Mouse (Mus musculus): ENCODE data around the gene Esrra. TPM values are rescaled to one million over a fixed set of nuclear protein-coding genes. Genes with fewer than 3 reads are reported as not detected.
"Not testable (repeated sequence)": the region's sequence is repeated elsewhere in the genome, so short reads cannot be mapped to it uniquely, and the experiment has no call there.

Gene Esrra
- total RNA-seq, 4 experiments from 2014 or later = 82.8 to 114 (median 93.4) TPM

DNA sequence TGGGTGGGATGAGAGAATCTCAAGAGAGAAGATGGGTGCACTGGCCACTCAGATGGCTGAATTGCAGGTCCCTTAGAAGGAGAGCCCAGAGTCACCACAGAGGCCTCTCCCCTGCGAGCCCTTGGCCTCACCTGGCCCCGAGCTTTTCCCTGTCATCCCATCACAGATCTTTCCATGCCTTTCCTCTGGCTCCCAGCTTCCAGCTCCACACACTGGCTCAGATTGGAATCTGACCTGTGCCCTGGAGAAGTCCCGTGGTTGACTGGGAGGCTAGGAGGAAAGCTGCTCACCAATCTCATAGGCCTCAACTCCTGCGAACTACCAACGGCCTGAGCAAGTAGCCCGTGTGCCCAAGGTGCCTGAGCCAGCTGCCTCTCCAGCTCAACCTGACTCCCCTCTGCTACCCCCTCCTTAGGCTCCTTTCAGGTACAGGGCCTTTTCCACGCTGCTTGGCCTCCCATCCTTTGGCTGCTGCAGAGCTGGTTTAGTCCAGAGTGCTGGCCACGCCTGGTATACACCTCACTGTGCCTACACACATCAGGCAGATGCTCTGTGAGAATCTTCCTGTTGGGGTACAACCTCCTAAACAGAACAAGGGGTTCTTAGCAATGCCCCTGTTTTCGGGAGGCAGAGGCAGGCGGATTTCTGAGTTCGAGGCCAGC, 16.0 kb downstream of the Esrra start:
- DNase-seq (ENCODE audit: low spot score in 2 of 2) = no peak

DNA sequence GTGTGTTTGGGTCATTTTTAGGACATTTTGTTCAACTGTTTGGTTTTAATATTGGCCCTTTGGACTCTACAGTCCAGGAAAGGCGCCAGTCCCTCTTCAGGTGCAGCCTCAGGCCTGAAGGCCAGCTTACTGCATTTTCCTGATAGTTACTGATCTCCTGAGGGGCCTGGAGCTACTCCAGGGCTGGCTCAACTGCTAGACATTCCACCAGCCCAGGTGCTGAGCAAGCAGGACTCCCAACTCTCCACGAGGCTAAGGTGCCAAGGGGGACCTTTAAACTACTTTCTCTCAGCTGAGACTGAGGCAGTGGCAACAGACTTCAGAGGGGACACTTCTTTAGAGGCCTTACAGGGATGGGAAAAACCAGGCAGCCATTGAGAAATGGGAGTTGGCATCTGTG, 16.8 kb downstream of the Esrra start:
- no peak for DNase-seq (ENCODE audit: low spot score in 2 of 2)

DNA sequence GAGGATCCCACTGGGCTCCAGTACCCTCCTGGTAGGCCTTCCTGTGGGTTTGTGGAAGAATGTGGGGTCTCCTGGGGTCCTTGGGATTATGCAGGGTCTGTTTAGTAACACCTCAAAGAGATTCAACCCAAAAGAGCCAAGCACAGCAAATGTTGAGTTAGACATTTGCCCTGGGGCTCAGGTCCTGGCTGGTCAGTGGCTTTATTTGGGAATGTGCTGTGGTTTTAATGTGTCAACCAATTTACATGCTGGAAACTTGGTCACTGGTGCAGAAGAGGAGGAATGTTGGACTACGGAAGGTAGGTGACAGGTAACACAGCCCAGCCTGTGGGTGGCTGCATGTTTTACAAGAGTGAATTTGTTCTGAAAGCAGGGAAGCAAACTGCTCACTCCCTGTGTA, 18.6 kb downstream of the Esrra start:
- no peak for DNase-seq (ENCODE audit: low spot score in 2 of 2)

DNA sequence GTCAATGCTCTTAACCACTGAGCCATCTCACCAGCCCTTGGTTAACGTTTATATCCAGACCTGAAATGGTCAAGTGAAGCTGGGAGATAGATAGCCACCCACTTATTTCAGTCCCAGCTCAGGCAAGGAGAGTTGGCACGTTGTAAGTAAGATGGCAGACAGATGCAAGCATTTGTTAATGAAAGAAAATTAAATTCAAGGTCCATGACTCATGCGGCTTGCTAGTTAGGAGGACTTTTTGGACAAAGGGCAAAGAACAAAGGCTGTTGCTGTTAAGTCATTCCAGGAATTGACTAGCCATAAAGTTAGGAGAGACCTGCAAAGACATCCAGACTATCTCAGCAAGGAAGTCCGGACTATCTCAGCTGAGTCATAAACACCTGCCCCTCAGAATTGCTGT, 22.0 kb downstream of the Esrra start:
- no peak for DNase-seq (ENCODE audit: low spot score in 2 of 2)

DNA sequence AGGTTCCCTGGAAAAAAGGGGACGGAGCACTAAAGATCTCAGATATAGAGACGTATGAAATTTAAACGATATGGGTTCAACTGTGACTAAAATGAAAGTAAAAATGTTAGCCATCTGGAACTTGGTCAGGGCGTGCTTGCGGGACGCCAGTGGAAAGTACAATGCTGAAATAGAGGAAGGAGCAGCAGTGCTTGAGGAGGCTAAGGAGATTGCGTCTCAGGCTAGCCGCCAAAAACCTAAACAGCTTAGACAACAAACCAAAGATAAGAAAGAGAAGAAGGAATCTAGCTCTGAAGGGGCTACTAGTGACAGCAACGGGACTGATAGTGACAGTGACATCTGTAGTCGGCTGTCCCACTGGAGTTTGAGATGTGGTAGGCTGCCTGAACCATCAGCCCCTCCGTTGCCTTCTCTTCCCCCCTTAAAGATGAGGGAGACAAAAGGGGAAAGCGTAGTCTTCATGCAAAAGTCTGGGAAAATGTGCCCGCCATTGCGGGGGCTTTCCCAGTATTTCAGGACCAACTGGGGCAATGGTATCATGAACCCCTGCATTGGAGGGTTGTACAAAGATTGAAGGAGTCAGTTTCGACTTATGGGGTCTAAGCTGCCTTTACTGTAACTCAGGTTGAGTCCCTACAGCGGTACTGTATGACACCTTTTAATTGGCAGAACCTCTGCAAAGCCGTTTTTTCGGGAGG, 25.9 kb downstream of the Esrra start:
- DNase-seq (ENCODE audit: low spot score in 2 of 2) = not testable (repeated sequence)

DNA sequence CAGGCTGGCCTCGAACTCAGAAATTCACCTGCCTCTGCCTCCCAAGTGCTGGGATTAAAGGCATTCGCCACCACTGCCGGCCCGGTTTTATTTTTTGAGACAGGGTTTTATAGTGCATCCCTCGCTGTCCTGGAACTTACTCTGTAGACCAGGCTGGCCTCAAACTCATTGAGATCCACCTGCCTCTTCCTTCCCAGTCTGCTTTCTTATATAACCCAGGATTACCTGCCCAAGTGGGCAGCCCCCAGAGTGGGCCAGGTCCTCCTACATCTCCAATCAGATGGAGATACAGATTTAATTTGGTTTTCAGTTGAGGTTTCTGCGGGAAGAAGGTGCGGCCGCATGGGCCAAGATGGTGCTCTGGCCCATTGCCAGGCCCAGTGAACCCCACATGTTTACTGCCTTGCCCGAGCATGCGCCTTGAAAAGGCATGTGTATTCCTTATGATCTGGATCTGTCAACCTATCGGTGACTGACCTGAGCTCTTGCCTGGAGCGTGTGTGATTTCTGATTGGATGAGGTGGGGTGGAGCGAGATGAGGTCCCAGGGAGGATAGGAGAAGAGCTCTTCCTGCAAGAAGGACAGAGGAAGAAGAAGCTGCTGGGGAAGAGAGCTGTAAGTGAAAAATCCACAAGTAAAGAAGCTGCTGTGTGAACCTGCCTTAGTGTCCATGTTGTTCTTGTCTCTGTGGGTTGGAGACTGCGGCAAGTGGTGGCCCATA, 27.7 kb downstream of the Esrra start:
- no peak for DNase-seq (ENCODE audit: low spot score in 2 of 2)

DNA sequence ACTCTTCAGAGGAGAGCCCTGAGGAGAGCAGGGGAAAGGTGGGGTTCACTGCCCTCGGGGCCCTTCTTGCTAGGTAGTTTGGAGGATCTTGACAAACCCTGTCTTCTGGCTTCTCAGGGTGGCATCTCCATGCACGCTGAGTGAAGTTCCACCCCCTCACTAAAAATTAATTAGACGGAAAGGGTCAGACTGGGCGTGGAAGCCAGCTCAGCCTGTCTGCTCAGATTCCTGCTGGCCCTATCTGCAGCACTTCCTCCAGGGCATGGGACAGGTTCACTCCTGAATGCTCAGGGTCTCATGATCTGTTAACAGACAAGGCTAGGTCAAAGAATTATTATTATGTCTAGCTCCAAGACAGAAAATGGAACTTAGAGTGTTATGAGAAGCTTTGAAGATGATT, 29.1 kb downstream of the Esrra start:
- no peak for DNase-seq (ENCODE audit: low spot score in 2 of 2)

DNA sequence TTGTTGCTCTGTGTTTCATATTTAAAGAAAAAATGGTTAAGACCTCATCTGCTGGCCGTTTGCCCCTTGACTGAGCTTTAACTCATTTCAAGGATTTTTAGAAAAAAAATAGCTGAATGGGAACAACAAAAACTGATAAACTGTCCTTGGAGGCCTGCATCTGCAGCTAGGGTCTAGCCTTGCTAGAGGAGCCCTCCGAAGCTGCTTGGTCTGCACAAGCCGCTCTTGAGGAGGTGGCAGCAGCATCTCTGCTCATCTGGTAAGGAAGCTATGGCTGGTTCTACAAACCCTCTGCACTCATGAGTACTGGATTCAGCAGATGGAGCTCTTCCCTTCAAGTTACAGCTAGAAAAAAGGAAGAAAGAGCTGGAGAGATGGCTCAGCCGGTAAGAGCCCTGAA, 43.6 kb downstream of the Esrra start:
- DNase-seq (ENCODE audit: low spot score in 2 of 2) = no peak

DNA sequence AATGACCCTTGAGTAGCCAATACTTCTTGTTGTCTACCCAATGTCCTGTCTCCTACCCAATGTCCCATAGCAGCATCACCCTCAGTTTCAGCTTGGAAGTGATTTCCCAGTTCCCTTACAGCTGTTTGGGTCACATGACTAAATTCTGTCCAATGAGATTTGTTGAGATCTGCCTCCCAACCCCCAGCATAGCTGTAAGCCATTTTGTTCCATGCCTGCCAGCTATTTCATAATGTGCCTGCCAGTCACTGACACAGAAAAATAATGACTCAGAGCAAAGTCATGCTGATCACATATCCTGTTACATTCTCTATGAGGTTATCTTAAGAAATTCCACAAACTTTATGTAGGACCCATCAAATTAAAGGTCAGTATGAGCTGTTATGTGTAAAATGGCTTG, 44.8 kb downstream of the Esrra start:
- DNase-seq (ENCODE audit: low spot score in 2 of 2) = no peak

DNA sequence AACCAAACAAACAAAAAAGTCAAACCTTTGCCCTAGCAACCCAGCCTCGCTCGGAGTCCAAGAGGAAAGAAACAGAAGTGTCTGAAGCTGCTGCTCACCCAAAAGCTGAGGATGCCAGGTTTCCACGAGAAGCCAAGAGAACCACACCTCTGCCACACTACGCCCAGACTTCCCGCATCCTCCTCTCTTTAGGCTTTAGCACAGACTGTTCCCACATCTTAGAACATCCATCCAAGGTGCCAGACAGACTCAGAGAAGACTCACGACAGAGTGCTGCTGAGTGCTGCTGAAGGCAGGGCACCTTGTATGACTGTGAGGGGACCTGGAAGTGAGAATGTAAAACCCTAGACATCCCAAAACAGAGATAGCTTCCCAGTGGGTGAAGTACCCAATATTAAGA, 45.8 kb downstream of the Esrra start:
- DNase-seq (ENCODE audit: low spot score in 2 of 2) = no peak

DNA sequence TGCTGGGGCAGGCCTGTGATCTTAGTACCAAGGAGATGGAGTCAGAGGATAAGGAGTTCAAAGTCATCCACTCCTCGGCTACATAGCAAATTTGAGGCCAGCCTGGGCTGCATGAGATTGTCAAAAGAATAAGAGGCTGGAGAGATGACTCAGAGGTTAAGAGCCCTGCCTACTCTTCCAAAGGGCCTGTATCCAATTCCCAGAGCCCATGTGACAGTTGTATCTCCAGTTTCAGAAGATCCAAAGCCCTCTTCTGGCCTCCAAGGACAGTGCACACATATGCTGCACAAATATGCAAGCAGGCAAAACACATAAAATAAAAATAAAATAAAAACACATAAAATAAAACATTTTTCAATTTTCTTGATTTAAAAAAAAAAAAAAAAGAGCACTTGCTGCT, 47.4 kb downstream of the Esrra start:
- DNase-seq (ENCODE audit: low spot score in 2 of 2) = no peak

DNA sequence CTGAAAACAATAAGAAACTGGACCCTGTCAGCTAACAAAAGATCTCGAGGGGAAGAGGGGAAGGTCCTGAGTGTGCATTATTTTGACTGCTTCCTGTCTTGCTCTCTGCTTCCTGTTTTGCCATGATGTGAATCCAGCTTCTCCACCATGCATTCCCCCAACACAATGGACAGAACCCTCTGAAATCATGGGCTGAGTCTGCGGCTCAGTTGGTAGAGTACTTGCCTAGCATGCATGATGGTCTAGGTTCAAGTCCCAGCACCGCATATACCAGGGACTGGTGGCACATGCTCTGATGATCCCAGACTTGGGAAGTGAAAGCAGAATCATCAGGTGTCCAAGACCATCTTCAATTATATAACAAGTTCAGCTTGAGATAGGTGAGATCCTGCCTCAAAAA, 48.9 kb downstream of the Esrra start:
- no peak for DNase-seq (ENCODE audit: low spot score in 2 of 2)

DNA sequence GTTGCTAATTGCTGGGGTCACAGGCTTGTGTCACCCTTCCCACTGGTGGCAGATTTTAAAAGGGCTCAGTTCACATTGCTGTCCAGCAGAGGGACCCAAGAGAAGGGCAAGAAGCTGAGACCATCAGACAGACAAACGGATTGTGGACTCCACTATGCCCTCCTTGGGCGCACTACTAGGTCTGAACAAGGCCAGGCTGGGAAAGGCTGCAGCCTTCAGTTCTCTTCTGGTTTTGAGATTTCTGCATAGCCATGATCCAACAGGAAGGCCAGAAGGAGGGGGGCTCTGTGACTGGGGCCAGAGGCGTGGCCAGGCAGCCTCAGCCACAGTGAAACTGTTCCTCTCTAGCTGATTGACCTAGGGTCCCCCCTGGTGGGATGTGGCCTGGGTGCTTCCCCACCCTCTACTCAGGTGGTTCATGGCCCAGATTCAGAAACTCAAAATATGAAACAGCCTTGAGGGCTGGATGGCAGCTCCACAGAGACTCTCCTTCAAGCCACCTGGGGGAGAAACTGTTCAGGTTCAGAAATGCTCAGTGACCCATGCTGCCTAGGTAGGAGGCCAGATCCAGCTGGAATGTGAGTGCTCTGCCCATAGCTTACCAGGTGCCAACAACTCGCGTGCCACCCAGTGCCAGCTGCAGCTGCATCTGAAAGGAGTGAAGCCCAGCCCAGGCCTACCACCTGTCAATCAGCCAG, 49.9 kb downstream of the Esrra start:
- DNase-seq (ENCODE audit: low spot score in 2 of 2) = no peak

DNA sequence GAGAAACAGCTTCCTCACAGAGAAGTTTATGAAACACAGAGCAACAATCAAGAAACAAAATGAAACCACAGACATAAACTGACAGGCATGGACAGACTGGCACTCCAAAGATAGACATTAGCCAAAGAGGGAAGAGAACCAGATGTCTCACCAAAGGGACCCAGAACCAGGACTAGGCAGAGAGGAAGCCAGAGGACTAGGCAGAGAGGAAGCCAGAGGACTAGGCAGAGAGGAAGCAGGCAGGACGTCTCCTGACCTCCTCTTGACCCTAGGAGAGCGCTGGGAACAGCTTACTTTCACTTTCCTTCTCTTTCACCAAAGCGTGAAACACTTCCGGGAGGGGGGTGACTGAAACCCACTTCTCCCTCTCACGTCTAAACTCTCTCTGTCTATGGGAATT, 52.3 kb downstream of the Esrra start:
- DNase-seq (ENCODE audit: low spot score in 2 of 2) = no peak

DNA sequence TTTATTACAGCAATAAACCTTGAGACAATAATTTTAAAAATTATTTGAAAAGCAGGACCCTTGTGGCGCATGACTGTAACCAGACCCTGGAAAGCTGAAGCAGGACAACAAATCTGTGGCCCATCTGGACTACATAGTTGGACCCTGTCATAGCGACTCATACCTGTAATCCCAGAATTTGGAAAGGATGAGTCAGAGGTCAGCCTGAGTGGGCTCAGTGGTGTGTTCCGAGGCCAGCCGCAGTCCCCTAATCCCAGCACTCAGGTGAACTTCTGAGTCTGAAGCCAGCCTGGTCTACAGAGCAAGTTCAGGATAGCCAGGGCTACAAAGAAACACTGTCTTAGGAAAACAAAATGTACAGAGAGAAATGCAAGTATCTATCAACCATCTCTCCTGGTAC, 60.2 kb downstream of the Esrra start:
- DNase-seq (ENCODE audit: low spot score in 2 of 2) = no peak

Small RNAs within 50 kb of the gene (microRNA-seq; reads per million reads assigned to microRNA genes)
- 2.5 reads per million for gene Mir6990

Other genes with a start within 250 kb of the Esrra start
- gene Rps6ka4, start 81.2 kb downstream of the Esrra start, total RNA-seq (2022) = 10 to 100 TPM in 3 of 4 experiments, 1 to 10 TPM in 1; 9.8 to 12.1 (median 10.5) TPM
- gene Ccdc88b, start 63.6 kb downstream of the Esrra start, total RNA-seq (2022) = under 1 TPM; 0.29 to 0.70 (median 0.46) TPM
- 10 to 100 TPM; 34.1 to 46.3 (median 39.7) TPM for gene Trmt112, start 12.1 kb downstream of the Esrra start, total RNA-seq (2022)
- gene Prdx5, start 11.7 kb downstream of the Esrra start, total RNA-seq (2022) = 100 to 1,000 TPM; 195 to 214 (median 202) TPM
- gene Catsperz, start 3.6 kb upstream of the Esrra start, total RNA-seq (2022) = not detected
- not detected for gene Kcnk4, start 12.7 kb upstream of the Esrra start, total RNA-seq (2022)
- gene Bad, start 20.0 kb upstream of the Esrra start, total RNA-seq (2022) = 10 to 100 TPM in 2 of 4 experiments, 1 to 10 TPM in 2; 8.2 to 11.8 (median 10.6) TPM
- gene Gpr137, start 20.7 kb upstream of the Esrra start, total RNA-seq (2022) = 10 to 100 TPM in 2 of 4 experiments, 1 to 10 TPM in 2; 9.1 to 10.9 (median 10.0) TPM
- gene Ppp1r14b, start 53.2 kb upstream of the Esrra start, total RNA-seq (2022) = 100 to 1,000 TPM; 144 to 194 (median 165) TPM
- 10 to 100 TPM in 1 of 4 experiments, 1 to 10 TPM in 3; 7.0 to 10.9 (median 9.4) TPM for gene Plcb3, start 54.7 kb upstream of the Esrra start, total RNA-seq (2022)
- gene Fkbp2, start 58.7 kb upstream of the Esrra start, total RNA-seq (2022) = 10 to 100 TPM in 1 of 4 experiments, 1 to 10 TPM in 3; 4.2 to 10.4 (median 5.8) TPM
- 100 to 1,000 TPM; 167 to 187 (median 183) TPM for gene Vegfb, start 65.8 kb upstream of the Esrra start, total RNA-seq (2022)
- gene Dnajc4, start 70.8 kb upstream of the Esrra start, total RNA-seq (2022) = 10 to 100 TPM; 32.2 to 37.7 (median 36.4) TPM
- 10 to 100 TPM; 13.5 to 15.5 (median 15.0) TPM for gene Nudt22, start 74.3 kb upstream of the Esrra start, total RNA-seq (2022)
- gene Trpt1, start 74.3 kb upstream of the Esrra start, total RNA-seq (2022) = 10 to 100 TPM; 20.8 to 31.7 (median 23.7) TPM
- gene Fermt3, start 97.7 kb upstream of the Esrra start, total RNA-seq (2022) = under 1 TPM; 0.41 to 0.94 (median 0.60) TPM
- gene Stip1, start 118.2 kb upstream of the Esrra start, total RNA-seq (2022) = 10 to 100 TPM; 77.9 to 86.5 (median 81.8) TPM
- gene Macrod1, start 135.0 kb upstream of the Esrra start, total RNA-seq (2022) = 100 to 1,000 TPM; 279 to 336 (median 292) TPM
- gene Flrt1, start 183.9 kb upstream of the Esrra start, total RNA-seq (2022) = 1 to 10 TPM in 3 of 4 experiments, under 1 TPM in 1; 0.83 to 2.9 (median 1.7) TPM